Mouse (Mus musculus) E14TG2a.4 (cell line): ENCODE data around the gene Exoc6b.

ENCODE experiments used
- H3K27me3 ChIP-seq: 2 replicates; pipeline ENCODE4 v1.6.1; 2014; ENCODE audit warnings: low read length, control low read depth; ENCODE audit not compliant: insufficient read depth
- H3K36me3 ChIP-seq: 2 replicates; pipeline ENCODE4 v1.6.1; 2014; ENCODE audit warnings: low read length, control low read depth; ENCODE audit not compliant: insufficient read depth
- H3K4me1 ChIP-seq: replicated peaks from 2 replicates; pipeline ENCODE4 v1.6.1; 2014; ENCODE audit warnings: low read depth, low read length, control low read depth
- H3K4me3 ChIP-seq: replicated peaks from 2 replicates; pipeline ENCODE4 v1.5.1; 2014; ENCODE audit warnings: mild to moderate bottlenecking, low read length
- H3K9me3 ChIP-seq: 2 replicates; pipeline ENCODE4 v1.6.1; 2014; ENCODE audit warnings: low read length, control low read depth
- CTCF ChIP-seq: conservative IDR thresholded peaks from 2 replicates; pipeline ENCODE4 v1.5.1; 2014; ENCODE audit warnings: low read length
- NANOG ChIP-seq: IDR thresholded peaks from 2 replicates; pipeline ENCODE4 v1.6.1; 2014; ENCODE audit warnings: borderline replicate concordance, low read length, mixed read lengths
- POU5F1 ChIP-seq: IDR thresholded peaks from 2 replicates; pipeline ENCODE4 v1.6.1; 2014; ENCODE audit warnings: low read length, borderline replicate concordance

The Exoc6b gene

DNA sequence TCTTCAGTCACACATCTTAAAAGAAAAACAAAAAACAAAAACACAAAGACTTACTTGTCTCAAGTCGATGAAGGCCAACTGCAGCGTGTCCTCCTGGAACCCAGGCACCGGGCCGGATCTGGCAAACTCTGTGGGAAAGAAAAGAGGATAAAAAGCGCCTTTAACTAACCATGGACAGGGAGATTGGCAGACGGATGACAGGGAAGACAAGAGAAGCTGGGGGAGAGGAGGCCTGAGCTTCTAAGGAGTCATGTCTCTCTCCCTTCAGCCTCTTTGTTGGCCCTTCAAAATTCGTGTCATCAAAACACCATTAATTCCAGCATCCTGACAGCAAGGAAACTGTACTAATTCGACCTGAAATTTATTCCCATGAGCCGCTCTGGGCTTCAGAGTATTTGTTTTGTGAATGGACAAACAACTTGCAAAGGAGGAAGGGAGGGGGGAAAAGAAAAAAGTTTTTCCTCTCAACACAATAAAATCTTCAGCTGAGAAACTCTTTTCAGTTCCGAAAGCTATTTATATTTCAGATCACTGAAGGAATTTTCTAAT is 322.4 kb downstream of the Exoc6b start:
- H3K4me3 ChIP-seq = no peak overlapping the region
- H3K36me3 ChIP-seq = no peaks in the 10 kb centered on the region
- H3K4me1 ChIP-seq = no peaks in the 10 kb centered on the region
- no peaks in the 10 kb centered on the region for H3K27me3 ChIP-seq
- TF ChIP-seq POU5F1 = no peak
- TF ChIP-seq NANOG = no peak
- TF ChIP-seq CTCF = no peak
- H3K9me3 ChIP-seq = no peaks in the 10 kb centered on the region

DNA sequence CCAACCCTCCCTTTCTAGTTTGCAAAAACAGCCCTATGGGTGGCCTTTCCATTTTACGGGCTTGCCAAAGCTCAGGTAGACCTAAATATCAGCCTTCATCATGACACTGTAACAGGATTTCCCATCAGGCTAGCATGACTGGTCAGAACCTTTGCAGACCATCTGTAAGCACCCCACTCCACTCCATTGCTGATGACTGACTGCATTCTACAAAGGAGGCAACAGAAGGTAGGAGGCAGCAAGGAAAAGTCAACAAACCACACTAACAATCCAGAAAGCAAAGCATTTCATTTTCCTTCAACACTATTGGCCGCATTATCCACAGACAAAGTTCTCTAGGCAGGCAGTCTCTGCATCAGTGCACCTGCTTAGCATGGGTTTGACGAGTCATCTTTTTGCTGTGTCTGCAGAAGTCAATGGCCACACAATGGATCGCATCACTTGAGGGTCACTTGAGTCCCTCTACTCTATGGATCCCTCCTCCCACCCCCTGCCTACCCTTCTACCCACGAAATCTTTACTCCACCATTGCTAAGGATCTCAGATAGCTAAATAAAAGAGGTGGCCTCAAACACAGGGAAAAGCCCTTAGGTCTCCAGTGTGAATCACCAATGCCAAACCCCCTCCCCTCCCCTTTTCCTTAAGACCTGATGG is 323.0 kb downstream of the Exoc6b start:
- TF ChIP-seq POU5F1 (no peak), CTCF (no peak), NANOG (no peak)
- H3K36me3 ChIP-seq = no peaks in the 10 kb centered on the region
- H3K27me3 ChIP-seq = no peaks in the 10 kb centered on the region
- no peaks in the 10 kb centered on the region for H3K4me1 ChIP-seq
- H3K4me3 ChIP-seq = no peak overlapping the region
- H3K9me3 ChIP-seq = no peaks in the 10 kb centered on the region

DNA sequence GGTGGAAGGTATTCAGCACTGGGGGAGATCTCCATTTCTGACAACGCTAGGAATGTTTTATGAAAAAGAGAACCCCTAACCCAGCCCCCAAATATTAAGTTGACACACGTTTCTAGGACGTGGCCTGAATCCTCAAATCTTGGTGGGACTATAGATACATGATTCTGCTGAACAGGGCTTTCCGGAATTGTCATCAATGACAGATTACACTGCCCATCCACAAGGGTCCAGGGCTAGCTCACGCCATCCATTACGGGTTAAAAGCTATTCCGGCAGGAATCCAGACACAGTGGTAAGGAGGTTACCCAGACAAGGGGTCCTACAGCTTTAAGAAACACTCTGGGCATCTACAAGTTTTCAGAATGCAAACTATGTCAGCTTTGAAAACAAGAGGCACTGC is 323.7 kb downstream of the Exoc6b start:
- H3K9me3 ChIP-seq = no peaks in the 10 kb centered on the region
- TF ChIP-seq POU5F1 = no peak
- TF ChIP-seq CTCF = no peak
- TF ChIP-seq NANOG = no peak
- H3K36me3 ChIP-seq = no peaks in the 10 kb centered on the region
- no peaks in the 10 kb centered on the region for H3K27me3 ChIP-seq
- no peak overlapping the region for H3K4me3 ChIP-seq
- H3K4me1 ChIP-seq = no peaks in the 10 kb centered on the region

DNA sequence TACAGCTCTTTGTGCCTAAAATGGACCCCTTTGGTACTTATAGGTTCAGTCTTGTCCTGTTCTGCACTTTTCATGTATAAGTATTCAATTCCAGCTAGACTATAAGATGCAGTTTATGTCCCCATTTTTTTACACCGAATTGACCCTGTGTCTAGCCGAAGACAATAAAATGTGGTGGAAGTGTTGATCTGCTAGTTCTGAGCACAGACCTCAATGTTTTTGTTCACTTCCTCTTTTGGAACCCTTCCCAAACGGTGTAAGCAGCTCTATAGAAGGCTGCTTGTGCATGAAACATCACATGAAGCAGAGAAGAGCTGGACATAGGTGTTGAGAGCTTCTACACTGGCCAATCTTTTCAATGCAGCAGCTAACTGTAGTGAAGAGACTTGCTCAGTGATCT is 327.1 kb downstream of the Exoc6b start:
- Histone ChIP-seq H3K4me3 (no peak overlapping the region), H3K27me3 (no peaks in the 10 kb centered on the region), H3K36me3 (no peaks in the 10 kb centered on the region), H3K9me3 (no peaks in the 10 kb centered on the region), H3K4me1 (no peaks in the 10 kb centered on the region)
- TF ChIP-seq CTCF = no peak
- no peak for TF ChIP-seq POU5F1
- TF ChIP-seq NANOG = no peak

DNA sequence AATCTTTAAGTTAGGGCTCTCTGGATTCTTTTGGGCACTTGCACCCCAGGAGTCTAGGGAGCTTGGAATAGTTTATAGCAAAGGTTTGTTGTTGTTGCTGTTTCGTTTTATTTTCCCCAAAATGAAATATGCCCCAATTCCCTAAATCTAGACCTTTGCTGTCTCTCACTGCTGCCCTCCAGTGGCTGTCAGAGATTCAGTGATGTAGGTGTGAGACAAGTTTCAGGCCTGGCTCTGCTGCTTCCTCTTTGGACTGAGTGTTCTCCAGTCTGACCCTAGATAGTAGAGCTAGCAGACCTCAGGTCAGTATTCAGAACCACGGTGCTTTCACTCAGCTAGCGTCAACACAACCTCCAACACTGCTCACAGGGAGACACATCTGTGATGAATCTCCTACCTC is 332.4 kb downstream of the Exoc6b start:
- Histone ChIP-seq H3K4me3 (no peak overlapping the region), H3K36me3 (no peaks in the 10 kb centered on the region), H3K27me3 (no peaks in the 10 kb centered on the region), H3K9me3 (no peaks in the 10 kb centered on the region), H3K4me1 (no peaks in the 10 kb centered on the region)
- no peak for TF ChIP-seq NANOG
- TF ChIP-seq CTCF = peak; percentile 70

DNA sequence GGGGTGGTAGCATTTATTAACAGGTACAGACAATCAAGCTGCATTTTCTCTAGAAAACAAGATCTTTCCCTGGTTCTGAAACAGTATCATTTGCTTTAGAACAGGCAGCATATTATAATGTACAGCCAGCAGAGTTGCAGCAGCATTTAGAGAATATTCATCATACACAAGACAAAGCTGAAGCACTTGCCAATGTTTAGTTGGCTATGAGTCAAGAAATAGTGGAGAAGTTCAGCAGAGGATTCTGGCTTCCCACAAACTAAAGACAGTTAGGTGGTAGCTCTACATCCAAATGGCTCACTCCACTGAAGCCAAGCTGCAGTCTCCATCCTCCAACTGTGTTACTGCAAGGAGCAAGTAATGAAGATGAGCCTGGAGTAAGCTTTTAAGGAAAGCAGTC is 342.4 kb downstream of the Exoc6b start:
- no peak overlapping the region for H3K4me3 ChIP-seq
- H3K4me1 ChIP-seq = no peaks in the 10 kb centered on the region
- TF ChIP-seq POU5F1 (no peak), CTCF (no peak), NANOG (no peak)
- H3K36me3 ChIP-seq = no peaks in the 10 kb centered on the region
- no peaks in the 10 kb centered on the region; the same call in 1 of the 2 replicates for H3K9me3 ChIP-seq
- H3K27me3 ChIP-seq = no peaks in the 10 kb centered on the region

DNA sequence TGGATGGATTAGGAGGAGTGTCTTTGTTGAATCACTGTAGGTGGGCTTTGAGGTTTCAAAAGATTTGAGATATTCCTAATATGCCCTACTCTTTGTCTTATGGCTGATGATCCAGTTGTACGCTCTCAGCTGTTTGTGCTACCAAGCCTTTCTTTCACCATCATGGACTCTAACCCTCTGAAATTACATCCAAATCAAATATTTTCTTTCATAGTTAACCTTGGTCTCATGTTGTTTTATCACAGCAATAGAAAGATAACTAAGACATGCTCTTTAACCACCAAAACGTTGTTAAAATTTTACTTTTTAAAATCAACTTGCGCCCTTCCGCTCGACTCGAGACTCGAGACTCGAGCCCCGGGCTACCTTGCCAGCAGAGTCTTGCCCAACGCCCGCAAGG is 356.1 kb downstream of the Exoc6b start:
- no peaks in the 10 kb centered on the region for H3K27me3 ChIP-seq
- H3K4me1 ChIP-seq = no peaks in the 10 kb centered on the region
- H3K9me3 ChIP-seq = no peaks in the 10 kb centered on the region
- H3K4me3 ChIP-seq = peak overlapping the region; percentile 60
- TF ChIP-seq CTCF (no peak), NANOG (no peak)
- H3K36me3 ChIP-seq = no peaks in the 10 kb centered on the region

DNA sequence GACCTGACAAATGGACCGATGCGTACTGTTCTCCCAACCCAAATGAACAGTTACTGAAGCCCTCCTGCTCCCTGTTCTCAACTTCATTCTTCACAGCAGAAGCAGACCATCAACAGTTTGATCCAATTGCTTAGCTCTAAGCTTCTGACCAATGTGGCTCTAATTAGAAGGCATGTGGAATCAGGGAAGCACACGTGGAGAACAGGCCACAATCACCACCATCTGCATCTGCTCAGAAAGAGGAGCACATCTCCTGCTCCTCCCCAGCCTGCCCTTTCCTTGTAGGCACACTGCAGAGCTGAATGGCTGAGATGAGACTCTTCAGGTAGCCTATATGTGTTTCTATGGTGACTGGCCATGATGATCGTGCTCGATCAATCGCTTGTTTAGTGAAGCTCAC is 358.5 kb downstream of the Exoc6b start:
- H3K27me3 ChIP-seq = no peaks in the 10 kb centered on the region
- no peaks in the 10 kb centered on the region for H3K36me3 ChIP-seq
- no peaks in the 10 kb centered on the region for H3K4me1 ChIP-seq
- TF ChIP-seq POU5F1 (no peak), CTCF (no peak), NANOG (no peak)
- no peaks in the 10 kb centered on the region for H3K9me3 ChIP-seq
- H3K4me3 ChIP-seq = no peak overlapping the region

DNA sequence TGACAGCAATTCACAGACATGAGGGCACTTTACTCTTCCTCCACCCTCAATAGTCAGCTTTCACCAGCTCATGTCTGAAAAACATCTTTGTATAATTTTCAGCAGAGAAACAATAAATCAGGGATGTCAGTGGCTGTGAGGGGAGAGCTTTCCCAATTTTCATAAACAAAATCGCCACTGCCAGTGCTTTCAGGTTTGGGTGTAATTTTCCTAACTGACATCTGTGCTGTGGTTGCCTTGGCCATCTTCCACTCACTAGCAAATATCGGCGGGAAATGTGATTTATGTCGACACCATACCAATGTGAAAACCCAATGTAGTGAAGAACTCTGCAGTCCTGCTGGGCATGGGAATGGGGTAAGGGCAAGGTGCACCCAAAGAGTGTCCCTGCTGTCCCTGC is 360.7 kb downstream of the Exoc6b start:
- H3K9me3 ChIP-seq = no peaks in the 10 kb centered on the region
- no peak overlapping the region for H3K4me3 ChIP-seq

More for the DNA sequence above, 360.7 kb downstream of the Exoc6b start:
- Histone ChIP-seq H3K4me1 (no peaks in the 10 kb centered on the region), H3K36me3 (no peaks in the 10 kb centered on the region), H3K27me3 (no peaks in the 10 kb centered on the region)
- no peak for TF ChIP-seq CTCF
- TF ChIP-seq POU5F1 = no peak
- TF ChIP-seq NANOG = no peak
